In the genomic region with DNA sequence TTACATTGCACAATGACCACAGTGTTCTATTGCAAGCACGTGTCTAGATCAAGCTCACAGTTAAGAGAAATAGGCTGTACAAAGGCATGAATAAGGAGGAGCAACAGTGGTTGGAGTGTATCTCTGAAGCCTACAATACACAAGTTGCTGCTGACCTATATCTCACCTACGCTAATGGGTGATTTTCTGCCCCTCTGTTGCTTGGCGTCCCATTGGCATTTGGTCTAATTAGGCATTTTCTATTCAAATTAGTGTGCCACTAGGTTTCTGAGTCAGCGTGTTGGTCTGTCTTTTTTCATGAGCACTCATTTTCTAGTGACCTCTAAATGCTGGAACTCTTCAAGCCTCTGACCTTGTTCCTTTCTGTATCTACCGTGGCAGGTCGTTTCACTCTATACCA, we compare ENCODE assay signal across 13 mouse cellular contexts.
"Had no signal": no experiment of that assay in that cellular context is flagged by ENCODE, and none has a peak within 500 bp of the region (broad histone marks: within the 10 kb centered on the region; RNA-seq: fewer than 3 reads in every experiment).

No protein-coding gene starts in this region.

- DNase-seq: kidney, postnatal 36 days; lung, adult 2 months; lung, postnatal 36 days; midbrain, embryonic 14.5 days; right cerebral cortex, adult 18-20 months; right cerebral cortex, postnatal 25 days; thymus, postnatal 36 days had no signal

- H3K4me3 ChIP-seq: limb, embryonic 10.5 days; liver, embryonic 15.5 days; neural tube, embryonic 13.5 days had no signal

- H3K36me3 ChIP-seq: limb, embryonic 10.5 days; liver, embryonic 15.5 days; neural tube, embryonic 13.5 days had no signal

- H3K4me1 ChIP-seq: limb, embryonic 10.5 days; liver, embryonic 15.5 days had no signal

- H3K9ac ChIP-seq: liver, embryonic 15.5 days; neural tube, embryonic 13.5 days had no signal

- H3K4me2 ChIP-seq: liver, embryonic 11.5 days; liver, embryonic 15.5 days; neural tube, embryonic 13.5 days had no signal

- ATAC-seq: lung, postnatal 0 days had no signal

- H3K9me3 ChIP-seq: limb, embryonic 10.5 days; liver, embryonic 15.5 days; neural tube, embryonic 13.5 days had no signal

- H3K27ac ChIP-seq: kidney, postnatal 0 days; limb, embryonic 10.5 days; liver, embryonic 15.5 days; neural tube, embryonic 13.5 days had no signal

- H3K27me3 ChIP-seq: liver, embryonic 15.5 days; neural tube, embryonic 13.5 days had no signal
